Mouse (Mus musculus) 3T3-L1 (cell line): ENCODE measurements at regions not wholly inside any gene's neighbourhood (a gene's known extent, or its start where the extent isn't known, plus 50 kb on each side); places are given as distances from the start of the nearest gene placed in this dataset.
"Not testable (repeated sequence)": the region's sequence is repeated elsewhere in the genome, so short reads cannot be mapped to it uniquely, and the experiment has no call there.

ENCODE experiments used
- DNase-seq: peaks from one replicate; pipeline ENCODE4 v3.0.0-alpha.2; 2015; ENCODE audit warnings: low read depth, low spot score

GRCm38 (mm10) chr4:23341240-23341639, 853.1 kb upstream of the Pou3f2 start:
- DNase-seq, result no peak

GRCm38 (mm10) chr4:23338481-23338880, 850.3 kb upstream of the Pou3f2 start:
- no peak for DNase-seq

GRCm38 (mm10) chr4:23300617-23301016, 812.5 kb upstream of the Pou3f2 start:
- DNase-seq, result no peak

DNA sequence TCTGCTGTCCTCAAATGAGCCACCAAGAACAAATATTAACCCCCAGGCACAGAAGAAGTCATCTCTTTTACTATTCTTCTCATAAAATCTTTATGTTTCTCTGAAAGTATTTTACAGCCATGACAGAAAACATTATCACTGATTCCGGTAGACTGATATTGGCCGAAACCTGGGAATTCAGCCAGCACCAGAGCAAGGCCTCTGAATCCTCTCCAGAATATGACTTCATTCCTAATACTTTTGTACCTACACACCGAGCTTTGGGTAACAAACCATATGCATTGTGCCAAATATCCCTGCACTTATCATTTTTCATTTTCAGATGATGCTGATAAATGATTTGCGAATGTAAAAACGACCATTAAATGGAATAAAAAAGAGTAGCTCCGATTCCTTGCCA, 791.9 kb upstream of the Pou3f2 start:
- DNase-seq, result no peak

DNA sequence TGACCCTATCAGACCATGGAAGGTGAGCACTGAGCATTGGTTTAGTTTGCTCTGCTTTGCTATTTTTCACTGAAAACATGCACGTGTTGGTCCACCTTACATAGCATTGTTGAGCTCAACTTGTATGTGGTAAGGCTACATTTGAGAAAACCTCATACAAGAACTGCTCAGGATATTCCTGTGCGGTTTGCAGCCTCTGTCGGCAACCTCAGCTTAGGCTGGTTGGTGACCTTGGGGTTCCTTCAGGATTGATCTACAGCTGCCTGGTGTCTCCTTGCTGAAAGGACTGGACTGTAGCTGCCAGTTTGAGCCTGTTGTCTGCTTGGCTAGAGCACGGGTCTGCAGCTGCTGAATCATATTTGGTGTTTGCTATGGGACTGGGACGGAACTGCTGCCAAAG, 787.0 kb upstream of the Pou3f2 start:
- DNase-seq, result no peak

- no peak for DNase-seq
Measured at GRCm38 (mm10) chr4:23271947-23272346, 783.8 kb upstream of the Pou3f2 start.

DNA sequence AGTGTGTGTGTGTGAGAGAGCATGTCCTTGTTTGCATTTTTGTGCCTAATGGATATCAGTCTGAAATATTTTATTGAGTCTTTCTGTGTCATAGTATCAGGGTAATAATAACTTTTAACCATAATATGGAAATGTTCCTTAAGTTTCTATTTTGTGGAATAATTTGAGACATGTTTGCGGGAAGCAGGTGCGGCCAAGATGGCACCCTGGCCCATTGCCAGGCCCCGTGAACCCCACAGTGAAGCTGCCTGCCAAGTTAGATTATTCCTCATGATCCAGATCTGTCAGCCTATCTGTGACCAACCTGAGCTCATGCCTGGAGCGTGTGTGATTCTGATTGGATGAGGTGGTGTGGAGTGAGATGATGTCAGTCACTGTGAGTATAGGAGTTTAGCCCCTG, 772.2 kb upstream of the Pou3f2 start:
- DNase-seq, result no peak

GRCm38 (mm10) chr4:23234960-23235359, 746.8 kb upstream of the Pou3f2 start:
- DNase-seq, result no peak

DNA sequence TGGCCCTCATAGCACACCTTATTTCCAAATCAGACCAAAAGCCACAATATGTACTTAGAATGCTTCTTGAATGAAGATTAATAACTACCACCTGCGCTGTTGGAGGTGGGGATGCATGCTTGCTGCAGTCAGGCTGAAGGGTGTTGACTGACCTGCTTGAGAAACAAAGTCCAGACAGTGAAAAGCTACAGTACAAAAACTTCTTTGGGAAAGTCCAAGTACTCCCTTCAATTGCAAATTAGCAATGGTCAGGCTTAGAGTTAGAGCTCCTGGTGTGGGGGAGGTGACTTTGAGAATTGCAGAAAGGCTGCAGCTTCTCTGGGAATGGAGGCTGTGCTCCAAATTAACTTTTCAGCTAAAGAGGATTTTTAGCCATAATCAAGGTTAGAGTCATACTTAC, 706.6 kb upstream of the Pou3f2 start:
- DNase-seq, result not testable (repeated sequence)

DNA sequence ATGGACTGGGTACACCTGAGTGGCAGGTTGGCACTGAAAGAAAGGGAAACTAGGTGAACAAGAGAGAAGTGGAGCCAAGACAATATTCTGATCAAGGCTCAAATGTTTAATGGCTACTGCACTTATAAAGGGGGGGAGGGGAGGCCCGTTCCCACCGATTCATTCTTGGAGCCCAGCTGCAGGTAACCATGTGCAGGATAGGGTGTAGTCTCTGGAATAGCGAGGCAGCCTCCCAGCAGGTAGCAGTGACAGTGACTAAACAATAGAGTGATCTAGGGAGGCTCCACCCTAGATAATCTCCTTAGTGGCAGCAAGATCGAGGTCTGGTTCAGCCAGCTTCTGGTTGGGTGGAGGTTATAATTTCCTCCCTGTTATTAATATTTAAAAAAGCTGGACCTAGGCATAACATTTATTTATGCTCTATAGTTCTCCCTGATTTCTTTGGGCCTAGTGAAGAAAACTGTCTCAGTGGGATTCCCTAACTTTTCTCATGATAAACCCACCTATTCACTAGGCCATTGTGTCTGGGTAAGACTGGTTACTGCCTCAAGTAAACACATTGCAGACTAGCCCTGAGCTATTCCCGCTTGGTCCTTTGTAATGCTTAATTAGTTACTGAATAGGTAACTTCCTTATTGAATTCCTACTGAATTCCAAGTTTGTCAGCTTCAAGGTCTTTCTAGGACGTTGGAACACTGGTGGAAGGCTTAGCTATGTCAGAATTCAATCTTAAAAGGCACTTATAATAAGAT, 705.4 kb upstream of the Pou3f2 start:
- no peak for DNase-seq

DNA sequence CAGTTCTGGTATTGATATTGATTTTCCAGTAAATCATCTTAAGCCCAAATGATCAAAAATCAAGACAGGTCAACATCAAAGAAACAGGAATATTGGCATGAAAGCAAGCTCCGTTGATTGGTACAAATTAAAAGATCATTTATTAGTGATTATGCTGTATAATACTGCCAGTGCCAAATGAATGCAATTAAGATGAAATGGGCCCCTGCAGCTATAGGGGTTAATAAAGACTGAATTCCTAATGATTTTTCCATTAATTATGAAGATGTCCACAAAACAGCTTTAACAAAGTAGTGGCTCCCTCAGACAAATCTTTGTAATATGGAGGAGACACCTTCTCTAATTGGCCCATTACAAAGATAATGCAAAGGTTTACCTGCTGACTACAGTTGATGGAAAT, 685.6 kb upstream of the Pou3f2 start:
- no peak for DNase-seq

DNA sequence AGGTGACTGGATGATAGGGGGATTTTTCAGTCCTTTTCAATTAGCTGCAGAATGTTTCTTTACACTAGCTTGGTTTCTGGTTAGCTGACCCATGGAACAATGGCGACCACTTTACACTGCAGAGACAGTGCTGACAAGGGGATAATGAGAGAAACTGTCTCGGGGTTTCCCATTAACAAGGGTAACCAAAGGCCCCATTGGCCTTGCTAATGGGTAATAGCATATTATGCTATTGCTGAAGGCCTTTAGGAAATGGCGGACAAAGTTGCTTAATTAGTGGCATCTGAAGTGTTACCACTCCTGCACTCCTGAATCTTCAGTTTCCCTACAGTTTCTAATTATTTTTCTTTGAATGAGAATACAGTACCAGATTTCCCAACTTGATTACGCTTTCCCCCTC, 685.2 kb upstream of the Pou3f2 start:
- no peak for DNase-seq

GRCm38 (mm10) chr4:23148097-23148849, 660.1 kb upstream of the Pou3f2 start:
- DNase-seq, result no peak

- no peak for DNase-seq
Measured at GRCm38 (mm10) chr4:23133386-23133785, 645.2 kb upstream of the Pou3f2 start.

DNA sequence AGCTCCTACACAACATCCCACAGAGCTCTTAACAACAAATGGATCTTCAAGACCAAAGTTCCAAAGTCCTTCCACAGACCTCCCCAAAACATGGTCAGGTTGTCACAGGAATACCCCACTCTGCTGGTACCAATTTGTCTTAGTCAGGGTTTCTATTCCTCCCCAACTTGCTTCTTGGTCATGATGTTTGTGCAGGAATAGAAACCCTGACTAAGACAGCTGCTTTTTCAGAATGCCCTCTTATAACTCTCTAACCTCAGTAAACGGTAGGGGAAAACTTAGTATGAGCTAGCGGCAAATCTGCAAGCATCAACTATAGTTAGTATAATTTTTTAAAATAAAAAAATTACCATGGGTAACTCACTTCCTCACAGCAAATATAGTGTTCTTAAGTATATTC, 613.3 kb upstream of the Pou3f2 start:
- peak; percentile 12 for DNase-seq

DNA sequence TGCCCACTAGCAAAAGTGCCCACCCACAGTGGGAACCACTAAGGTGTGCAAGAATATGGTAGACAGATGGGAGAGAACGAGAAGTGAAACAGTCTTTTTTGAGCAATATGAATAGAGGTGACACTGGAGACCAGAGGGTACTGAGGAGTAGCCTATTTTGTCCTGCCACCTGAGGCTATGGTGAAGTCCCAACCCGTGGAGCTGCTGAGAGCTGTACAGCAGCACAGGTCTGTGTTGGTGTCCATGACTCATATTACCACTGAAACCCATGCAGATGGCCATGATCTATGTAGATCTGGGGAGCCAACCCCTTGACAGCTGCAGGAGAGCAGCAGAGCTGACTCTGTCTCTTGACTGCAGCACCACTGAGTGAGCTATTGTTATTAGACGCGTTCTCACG, 591.4 kb upstream of the Pou3f2 start:
- DNase-seq, result no peak

DNA sequence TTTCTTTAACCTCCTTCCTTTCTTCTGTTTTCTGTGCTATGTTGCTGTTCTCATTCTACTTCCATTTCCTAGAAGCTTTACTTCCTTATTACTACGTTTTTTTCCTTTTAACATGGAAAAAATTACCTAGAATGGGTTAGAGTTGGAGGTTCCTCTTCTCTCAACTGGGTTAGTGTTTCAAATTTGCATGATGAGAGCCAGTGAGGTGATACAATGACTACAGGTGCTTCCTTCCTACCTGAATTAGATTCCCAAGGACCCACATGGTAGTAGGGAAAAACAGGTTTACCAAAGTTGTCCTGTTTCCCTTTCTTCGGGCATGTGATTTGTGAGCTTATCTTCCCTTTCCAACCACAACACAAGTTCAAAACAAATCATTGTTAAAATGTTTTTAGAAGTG, 589.4 kb upstream of the Pou3f2 start:
- no peak for DNase-seq

GRCm38 (mm10) chr4:23050701-23051317, 562.6 kb upstream of the Pou3f2 start:
- DNase-seq, result no peak

- DNase-seq, result no peak
Measured at GRCm38 (mm10) chr4:23037784-23038183, 549.6 kb upstream of the Pou3f2 start.

DNA sequence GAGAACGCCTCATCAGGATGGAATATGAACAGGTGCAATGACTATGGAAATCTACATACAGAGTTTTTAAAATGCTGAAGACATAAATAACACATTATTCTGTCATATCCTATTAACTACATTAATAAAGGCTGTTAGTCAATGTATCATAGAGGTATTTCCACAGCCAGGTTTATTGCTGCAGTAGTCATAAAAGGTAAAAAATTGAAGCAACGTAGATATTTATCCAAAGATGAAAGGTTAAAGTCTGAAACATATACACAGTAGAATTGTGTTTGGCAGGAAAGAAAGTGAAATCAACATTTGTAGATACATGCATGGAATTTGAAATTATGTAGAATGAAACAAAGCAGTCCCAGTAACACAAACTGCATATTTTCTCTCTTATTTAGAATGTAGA, 543.1 kb upstream of the Pou3f2 start:
- DNase-seq, result no peak

- DNase-seq, result no peak
Measured at GRCm38 (mm10) chr4:23022177-23022576, 534.0 kb upstream of the Pou3f2 start.

DNA sequence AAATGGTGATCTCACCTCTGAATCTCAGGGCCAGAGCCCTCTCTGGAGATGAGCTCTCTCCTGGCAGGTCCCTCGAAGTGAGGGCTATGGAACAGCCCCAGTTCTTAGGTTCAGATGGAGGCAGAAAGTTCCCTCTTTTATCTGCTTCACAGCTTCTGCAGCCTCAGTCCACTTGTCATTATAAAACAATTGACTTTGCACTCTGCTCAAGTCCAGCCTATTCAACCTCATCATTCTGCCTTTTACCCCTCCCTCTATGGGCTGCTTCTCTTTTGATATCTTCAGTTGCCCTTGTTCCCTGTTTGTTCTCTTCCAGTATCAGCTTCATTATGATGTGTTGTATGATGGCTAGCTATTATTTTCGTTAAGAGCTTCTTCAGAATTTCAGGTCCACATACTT, 522.2 kb upstream of the Pou3f2 start:
- DNase-seq, result no peak

- DNase-seq, result not testable (repeated sequence)
Measured at GRCm38 (mm10) chr4:23009196-23009595, 521.0 kb upstream of the Pou3f2 start.
